In genomic region chr3:75910257-75910656, GRCm38 (mm10) we compare ENCODE assay signal across 9 mouse cellular contexts. TPM values are rescaled to one million over a fixed set of nuclear protein-coding genes. Genes with fewer than 3 reads are reported as not detected.
A peak's percentile ranks its signal among the peaks of the same experiment; 100 is the strongest.
DNase-seq lines count a peak whose midpoint lies in the region; ATAC-seq and TF ChIP-seq lines count a peak whose summit lies in the region.
"Had no signal": no experiment of that assay in that cellular context is flagged by ENCODE, and none has a peak within 500 bp of the region (broad histone marks: within the 10 kb centered on the region; RNA-seq: fewer than 3 reads in every experiment).

No protein-coding gene starts in this region.

- no peaks in the 10 kb centered on the region for H3K36me3 ChIP-seq in heart, embryonic 11.5 days (ENCODE audit: control insufficient read depth, insufficient read depth, low read length)
- H3K36me3 ChIP-seq in ES-Bruce4 (ENCODE audit: control insufficient read depth, insufficient read depth, low read length, poor library complexity, severe bottlenecking) = no peaks in the 10 kb centered on the region
- 0 out of 2 replicates have a peak, but pooled peaks cover 4% of the 10 kb centered on the region for H3K36me3 ChIP-seq in limb, embryonic 14.5 days (ENCODE audit: control insufficient read depth, insufficient read depth, low read length)
- H3K36me3 ChIP-seq in neural tube, embryonic 14.5 days (ENCODE audit: control insufficient read depth, insufficient read depth, low read length) = no peaks in the 10 kb centered on the region

- no peak for TF ChIP-seq EP300 in ES-Bruce4 (IDR thresholded peaks at IDR 0.05; ENCODE audit: insufficient read depth, low read depth, low read length)

- peak; percentile 45 for DNase-seq in heart, adult 8-10 months (ENCODE audit: low spot score)
- peak; percentile 60 for DNase-seq in cerebellum, adult 9-10 months
- peak; percentile 12 for DNase-seq in heart, postnatal 4 days
- DNase-seq in limb, embryonic 14.5 days (ENCODE audit: low spot score) = peak; percentile 70
- DNase-seq in spleen, adult 12 weeks (ENCODE audit: low spot score) = no peak

- no peak overlapping the region for H3K9ac ChIP-seq in heart, embryonic 11.5 days (ENCODE audit: low read depth, low read length)
- H3K9ac ChIP-seq in ES-Bruce4 (ENCODE audit: low read depth, poor library complexity, severe bottlenecking) = no peak overlapping the region
- H3K9ac ChIP-seq in limb, embryonic 14.5 days (ENCODE audit: low read depth, low read length, severe bottlenecking) = no peak overlapping the region
- no peak overlapping the region for H3K9ac ChIP-seq in neural tube, embryonic 14.5 days (replicated peaks; ENCODE audit: low read depth, low read length)
- H3K9ac ChIP-seq: embryonic facial prominence, embryonic 13.5 days had no signal

- TF ChIP-seq POLR2A in ES-Bruce4 (IDR thresholded peaks at IDR 0.05; ENCODE audit: insufficient read depth, low read length) = no peak
- TF ChIP-seq POLR2A in limb, embryonic 14.5 days (IDR thresholded peaks at IDR 0.05; ENCODE audit: borderline replicate concordance, extremely low read depth, insufficient read depth, insufficient read length) = no peak

- 19% methylated on average over 4 of the region's 4 CpGs for WGBS in heart, embryonic 11.5 days (ENCODE audit: insufficient replicate concordance)
- 13% methylated on average over 4 of the region's 4 CpGs for WGBS in limb, embryonic 14.5 days
- WGBS in neural tube, embryonic 14.5 days = 2% methylated on average over 4 of the region's 4 CpGs

- H3K9me3 ChIP-seq in heart, embryonic 11.5 days (replicated peaks; ENCODE audit: control insufficient read depth, low read length) = no peaks in the 10 kb centered on the region
- no peaks in the 10 kb centered on the region for H3K9me3 ChIP-seq in ES-Bruce4 (replicated peaks; ENCODE audit: control insufficient read depth, insufficient read depth, low read length, poor library complexity, severe bottlenecking)
- H3K9me3 ChIP-seq in limb, embryonic 14.5 days (ENCODE audit: control insufficient read depth, low read length) = no peaks in the 10 kb centered on the region
- H3K9me3 ChIP-seq in neural tube, embryonic 14.5 days (ENCODE audit: control insufficient read depth, low read length) = no peaks in the 10 kb centered on the region
- H3K9me3 ChIP-seq: embryonic facial prominence, embryonic 13.5 days had no signal

- ATAC-seq in heart, embryonic 11.5 days (replicated peaks; ENCODE audit: insufficient number of reproducible peaks, low FRiP score, low TSS enrichment) = no peak
- ATAC-seq in limb, embryonic 14.5 days (ENCODE audit: low FRiP score, low read depth) = no peak; the same call in 1 of the 2 replicates
- peak; percentile 77 for ATAC-seq in neural tube, embryonic 14.5 days (ENCODE audit: low read depth)

- H3K27me3 ChIP-seq in heart, embryonic 11.5 days (ENCODE audit: control insufficient read depth, insufficient read depth, low read length) = no peaks in the 10 kb centered on the region
- H3K27me3 ChIP-seq in ES-Bruce4 (ENCODE audit: control insufficient read depth, insufficient read depth, low read length, poor library complexity, severe bottlenecking) = no peaks in the 10 kb centered on the region
- no peaks in the 10 kb centered on the region for H3K27me3 ChIP-seq in limb, embryonic 14.5 days (ENCODE audit: control insufficient read depth, insufficient read depth, low read length)
- H3K27me3 ChIP-seq in neural tube, embryonic 14.5 days (ENCODE audit: control insufficient read depth, insufficient read depth, low read length) = no peaks in the 10 kb centered on the region
- H3K27me3 ChIP-seq: embryonic facial prominence, embryonic 13.5 days had no signal

- peaks cover 6% of the 10 kb centered on the region; the same call in 1 of the 2 replicates for H3K4me1 ChIP-seq in heart, embryonic 11.5 days (ENCODE audit: control insufficient read depth, insufficient read depth, low read length)
- H3K4me1 ChIP-seq in ES-Bruce4 (ENCODE audit: control insufficient read depth, insufficient read depth, low read length) = no peaks in the 10 kb centered on the region
- H3K4me1 ChIP-seq in limb, embryonic 14.5 days (ENCODE audit: control insufficient read depth, insufficient read depth, low read length) = no peaks in the 10 kb centered on the region
- no peaks in the 10 kb centered on the region for H3K4me1 ChIP-seq in neural tube, embryonic 14.5 days (ENCODE audit: control insufficient read depth, insufficient read depth, low read length)
- H3K4me1 ChIP-seq: embryonic facial prominence, embryonic 13.5 days had no signal

- H3K4me2 ChIP-seq in heart, embryonic 11.5 days = no peak overlapping the region
- H3K4me2 ChIP-seq in limb, embryonic 14.5 days (replicated peaks; ENCODE audit: low read depth, low read length, severe bottlenecking) = no peak overlapping the region
- H3K4me2 ChIP-seq in neural tube, embryonic 14.5 days (ENCODE audit: low read depth, low read length) = no peak overlapping the region
- H3K4me2 ChIP-seq: embryonic facial prominence, embryonic 13.5 days had no signal

- H3K27ac ChIP-seq in heart, embryonic 11.5 days (ENCODE audit: low read depth, low read length) = no peak overlapping the region
- H3K27ac ChIP-seq in ES-Bruce4 (ENCODE audit: insufficient read depth, low read length) = no peak overlapping the region
- no peak overlapping the region for H3K27ac ChIP-seq in limb, embryonic 14.5 days (replicated peaks; ENCODE audit: low read depth, low read length)
- H3K27ac ChIP-seq in neural tube, embryonic 14.5 days (ENCODE audit: low read depth, low read length) = no peak overlapping the region
- H3K27ac ChIP-seq: embryonic facial prominence, embryonic 13.5 days had no signal

- TF ChIP-seq CTCF in ES-Bruce4 (IDR thresholded peaks at IDR 0.05; ENCODE audit: low read depth, low read length) = peak; percentile 9

- H3K4me3 ChIP-seq in heart, embryonic 11.5 days (ENCODE audit: low read depth, low read length) = no peak overlapping the region
- no peak overlapping the region for H3K4me3 ChIP-seq in ES-Bruce4 (ENCODE audit: low read depth, low read length)
- H3K4me3 ChIP-seq in limb, embryonic 14.5 days (replicated peaks; ENCODE audit: low read length) = no peak overlapping the region
- no peak overlapping the region for H3K4me3 ChIP-seq in neural tube, embryonic 14.5 days (ENCODE audit: low read depth, low read length)
- H3K4me3 ChIP-seq: embryonic facial prominence, embryonic 13.5 days had no signal

RNA-seq across cellular contexts. Expression of gene Golim4, which starts 46.5 kb away (rescaled TPM):
- total RNA-seq in heart, adult 8-10 months (2022) = 10 to 100 TPM; 16.5 to 20.4 (median 18.7) TPM
- polyA plus RNA-seq in heart, embryonic 11.5 days (2014; fragmentation: Nextera tagmentation; extraction: Ambion mirVana) = 40.4 and 45.4 TPM in 2 replicates
- 12.0 and 17.3 TPM in 2 replicates for polyA plus RNA-seq in ES-Bruce4 (2011; ENCODE audit: insufficient read depth, insufficient read length, low read depth, missing spikeins)
- 10 to 100 TPM; 39.7 to 40.6 TPM for total RNA-seq in heart, postnatal 4 days (2021)
- polyA plus RNA-seq in limb, embryonic 14.5 days (2012; rRNA removed) = 60.6 and 68.0 TPM in 2 replicates
- 44.2 and 51.0 TPM in 2 replicates for polyA plus RNA-seq in limb, embryonic 14.5 days (2014; fragmentation: Nextera tagmentation; extraction: Ambion mirVana)
- 18.5 and 27.8 TPM in 2 replicates for polyA plus RNA-seq in neural tube, embryonic 14.5 days (2014; fragmentation: Nextera tagmentation; extraction: Ambion mirVana)
